Mouse (Mus musculus) embryo, embryonic 11.5 days (tissue): ENCODE measurements around the gene Sh3bp5.

ENCODE experiments used
- DNase-seq: peaks from one replicate; pipeline ENCODE4 v3.0.0-alpha.2; 2012; ENCODE audit warnings: low read depth, low spot score

Gene Sh3bp5

DNA sequence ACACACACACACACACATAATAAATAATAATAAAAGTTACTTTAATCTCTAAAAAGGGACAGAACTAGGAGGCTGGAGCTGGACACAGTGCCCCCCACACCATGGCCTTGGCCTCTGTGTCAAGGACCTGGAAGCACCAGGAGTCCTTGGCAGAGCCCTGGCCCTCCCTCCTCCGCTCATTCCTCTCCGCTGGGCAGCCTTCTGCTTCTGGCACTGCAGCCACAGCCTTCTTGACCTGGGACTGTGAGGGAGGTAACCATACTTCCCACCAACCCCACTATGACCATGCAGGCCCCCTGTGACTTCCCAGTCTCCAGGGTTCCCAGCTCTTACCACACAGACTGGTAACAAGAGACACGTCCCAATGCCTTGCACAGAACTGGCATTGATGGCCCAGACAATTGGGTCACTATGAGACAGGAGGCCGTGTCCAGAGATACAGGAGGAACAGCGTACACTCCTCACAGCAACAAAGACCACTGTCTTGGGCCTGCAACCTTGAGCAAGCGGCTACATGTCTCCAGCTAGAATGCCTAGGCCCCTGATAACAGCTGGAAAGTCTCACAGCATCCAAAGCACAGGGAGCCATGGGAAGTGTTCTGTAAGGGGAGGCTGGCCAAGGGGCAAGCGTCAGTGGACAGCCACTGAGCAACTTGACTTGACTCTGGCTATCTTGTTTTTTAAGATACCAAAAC lies 41.8 kb downstream of the Sh3bp5 start:
- no peak for DNase-seq

GRCm38 (mm10) chr14:31393546-31393890 lies 42.4 kb downstream of the Sh3bp5 start:
- no peak for DNase-seq

DNA sequence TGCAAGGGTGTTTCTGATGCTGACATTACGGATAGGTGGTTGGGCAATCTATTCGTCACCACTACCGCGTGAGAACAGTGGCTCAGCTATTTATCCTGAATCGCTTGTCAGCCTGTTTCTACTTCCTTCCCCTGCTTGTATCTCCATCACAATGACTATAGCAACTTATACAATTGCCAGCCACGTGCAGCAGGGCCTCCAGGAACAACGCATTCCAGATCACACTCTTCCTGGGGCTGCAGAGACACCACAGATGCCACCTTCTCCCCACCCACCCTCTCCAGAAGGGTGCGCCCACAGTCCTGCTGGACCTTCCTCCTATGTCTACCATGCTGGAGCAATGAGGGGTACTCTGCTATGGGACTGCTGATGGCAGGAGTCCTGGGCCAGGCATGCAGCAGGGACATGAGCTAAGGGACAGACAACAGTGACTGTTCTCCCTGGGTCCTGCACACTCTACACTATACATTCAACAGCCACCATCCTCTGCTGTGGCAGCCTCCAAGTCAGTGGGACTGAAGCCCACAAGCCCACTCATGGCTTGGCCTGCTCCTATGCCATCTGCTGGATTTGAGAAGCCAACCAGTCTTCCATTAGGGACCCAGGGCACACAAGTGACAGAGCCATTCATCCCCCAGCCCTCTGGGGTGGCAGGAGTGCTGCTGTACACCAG lies 42.9 kb downstream of the Sh3bp5 start:
- DNase-seq = no peak

- no peak for DNase-seq
Observed at GRCm38 (mm10) chr14:31392300-31392699, 43.6 kb downstream of the Sh3bp5 start.

DNA sequence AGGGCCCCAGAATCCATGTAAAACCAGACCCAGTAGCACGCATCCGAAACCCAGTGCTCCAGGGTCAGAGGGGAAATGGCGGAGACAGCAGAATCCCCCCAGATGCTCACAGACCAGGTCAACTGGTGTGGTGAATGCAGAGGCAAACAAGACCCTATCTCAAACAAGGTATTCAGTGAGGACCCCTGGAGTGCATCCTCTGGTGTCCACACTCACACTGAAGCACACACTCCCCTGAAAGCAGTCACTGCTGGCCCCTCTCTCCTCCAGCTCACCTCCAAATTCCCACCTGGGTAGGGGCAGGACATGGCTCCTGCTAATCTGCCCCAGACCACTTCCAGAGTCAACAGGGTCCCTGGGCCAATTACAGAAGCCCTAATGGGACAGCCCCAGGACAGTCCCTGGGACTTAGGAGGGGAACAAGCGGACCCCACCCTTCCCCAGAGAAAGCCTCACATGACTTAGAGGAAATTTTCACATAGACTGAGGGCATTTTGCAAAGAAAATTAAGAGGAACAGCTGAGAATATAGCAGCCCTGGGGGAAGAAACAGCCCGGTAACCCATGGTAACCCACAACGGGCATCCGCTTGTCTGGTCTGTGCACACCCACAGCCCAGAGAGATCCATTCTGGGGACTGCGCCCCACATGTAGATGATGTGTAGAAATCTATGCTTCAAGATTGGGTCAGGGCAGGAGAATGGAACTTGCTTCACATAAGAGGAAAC lies 46.3 kb downstream of the Sh3bp5 start:
- DNase-seq = no peak

DNA sequence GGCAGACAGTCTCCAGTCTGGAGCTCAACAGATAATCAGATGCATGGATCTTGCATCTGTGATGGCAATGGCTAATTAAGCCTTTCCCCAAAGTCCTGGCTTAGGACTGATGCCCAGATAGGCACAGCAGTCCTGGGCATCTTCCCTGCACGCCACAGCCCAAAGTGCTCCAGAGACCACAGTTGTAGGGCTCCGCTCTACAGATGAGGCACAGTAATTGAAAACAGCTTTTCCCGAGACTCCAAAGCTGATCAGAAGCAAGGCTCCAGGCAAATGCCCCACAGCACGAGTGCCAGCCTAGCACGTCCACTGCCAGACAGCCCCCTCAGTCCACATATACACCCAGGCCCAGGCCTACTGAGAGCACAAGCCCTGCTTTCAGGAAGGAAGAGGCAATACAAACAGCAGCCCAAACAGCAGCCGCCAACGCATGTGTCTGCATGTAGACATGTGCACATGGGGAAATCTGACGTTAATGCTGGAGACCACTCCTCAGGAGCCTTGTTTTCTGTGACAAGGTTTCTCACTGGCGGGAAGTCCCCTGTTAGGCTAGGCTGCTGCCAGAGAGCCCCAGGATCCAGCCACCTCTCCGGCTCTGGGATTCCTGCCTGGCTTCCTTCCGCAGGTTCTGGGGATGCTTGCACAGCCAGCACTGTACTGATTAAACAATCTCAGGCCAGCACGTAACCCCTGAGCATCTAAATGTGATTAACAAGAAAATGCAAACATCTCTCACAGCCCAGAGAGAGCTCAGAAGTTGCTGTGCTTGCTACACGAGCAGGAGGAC lies 47.6 kb downstream of the Sh3bp5 start:
- no peak for DNase-seq

DNA sequence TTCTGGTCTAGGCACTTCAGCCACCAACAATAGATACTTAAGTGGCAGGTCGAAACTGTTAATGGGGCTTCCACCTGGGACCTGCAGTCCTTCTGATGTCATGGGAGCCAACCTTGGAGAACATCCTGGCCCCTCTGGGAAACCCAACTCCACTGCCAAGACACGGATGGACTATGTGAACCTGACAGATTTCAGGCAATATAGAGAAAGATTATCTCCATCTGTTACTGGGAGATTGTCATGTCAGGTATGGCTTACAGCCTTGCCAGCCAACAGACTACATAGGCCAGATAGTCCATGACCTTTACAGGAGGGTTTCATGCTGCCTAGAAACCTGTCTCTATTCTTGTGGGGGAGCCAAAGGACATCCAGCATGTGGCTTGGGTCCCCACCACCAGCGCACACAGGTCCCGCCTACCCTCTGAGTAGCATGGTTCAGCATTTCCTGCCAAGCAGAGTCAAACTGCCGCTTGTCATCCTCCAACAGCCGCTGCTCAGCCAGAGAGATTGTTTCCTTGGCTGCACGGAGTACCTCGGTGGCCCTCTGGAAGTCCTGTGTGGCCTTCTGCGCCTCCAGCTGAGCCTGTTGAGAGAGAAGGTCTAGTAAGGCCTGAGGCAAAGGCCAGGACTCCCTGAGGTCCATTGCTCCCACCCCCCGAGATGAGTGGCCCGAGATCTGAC lies 48.4 kb downstream of the Sh3bp5 start:
- no peak for DNase-seq

- peak; percentile 54 for DNase-seq
Observed at GRCm38 (mm10) chr14:31385977-31386697, 49.7 kb downstream of the Sh3bp5 start.

DNA sequence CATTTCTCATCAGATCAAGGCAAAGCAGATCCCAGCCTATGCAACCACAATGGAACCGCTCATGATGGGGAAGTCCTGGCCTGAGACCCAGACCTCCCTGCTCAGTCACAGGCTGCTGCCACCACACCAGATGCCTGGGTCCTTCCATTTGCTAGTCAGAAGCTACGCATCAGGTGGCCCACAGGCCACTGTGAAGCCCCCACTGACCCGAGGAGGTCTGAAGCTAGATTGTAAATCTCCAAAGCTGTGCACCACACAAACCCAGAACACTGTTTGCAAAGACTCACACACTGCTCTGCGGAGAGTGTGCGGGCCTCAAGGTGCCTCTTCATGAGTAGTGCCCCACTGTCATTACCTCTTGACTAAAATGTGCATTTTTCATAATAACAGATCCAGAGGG lies 50.5 kb downstream of the Sh3bp5 start:
- DNase-seq = no peak

GRCm38 (mm10) chr14:31384366-31385323 lies 51.2 kb downstream of the Sh3bp5 start:
- no peak for DNase-seq

- DNase-seq = no peak
Observed at GRCm38 (mm10) chr14:31383470-31384050, 52.3 kb downstream of the Sh3bp5 start.

GRCm38 (mm10) chr14:31382276-31382675 lies 53.6 kb downstream of the Sh3bp5 start:
- no peak for DNase-seq

DNA sequence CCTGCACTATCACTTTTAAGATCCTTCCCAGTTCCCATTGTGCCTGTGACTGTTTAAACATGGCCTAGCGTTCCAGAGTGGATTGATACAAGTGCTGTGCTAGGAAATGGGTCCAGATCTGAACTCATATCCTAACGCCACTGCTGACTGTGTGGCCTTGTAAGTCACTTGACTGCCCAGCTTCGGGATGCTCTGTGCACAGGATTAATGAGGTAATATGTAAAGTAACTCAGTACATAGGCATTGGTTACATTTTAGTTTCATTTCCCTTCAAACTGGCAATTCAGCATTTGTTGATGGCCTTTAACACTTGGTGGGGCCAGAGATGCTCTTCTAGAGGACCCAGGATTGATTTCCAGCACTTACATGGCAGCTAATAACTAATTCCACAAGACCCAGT lies 59.5 kb downstream of the Sh3bp5 start:
- no peak for DNase-seq

DNA sequence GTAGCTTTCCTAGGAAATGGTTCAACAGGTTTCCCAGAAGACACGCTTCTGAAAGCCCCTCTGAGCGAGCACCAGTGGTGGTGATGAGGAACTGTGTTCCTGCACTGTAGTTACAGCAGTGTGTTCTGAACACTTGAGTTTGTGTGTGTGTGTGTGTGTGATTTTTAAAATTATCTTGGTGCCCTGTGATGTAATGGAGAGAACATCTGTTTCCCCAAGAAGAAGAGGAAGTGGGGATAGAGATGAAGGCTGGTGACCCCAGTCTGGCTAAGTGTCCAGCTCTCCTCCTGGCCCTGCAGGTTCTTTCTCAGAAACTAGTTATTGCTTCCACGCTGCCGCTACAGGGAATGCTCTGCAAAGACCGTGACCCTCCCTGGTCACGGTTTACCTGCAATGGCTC lies 61.5 kb downstream of the Sh3bp5 start:
- no peak for DNase-seq

DNA sequence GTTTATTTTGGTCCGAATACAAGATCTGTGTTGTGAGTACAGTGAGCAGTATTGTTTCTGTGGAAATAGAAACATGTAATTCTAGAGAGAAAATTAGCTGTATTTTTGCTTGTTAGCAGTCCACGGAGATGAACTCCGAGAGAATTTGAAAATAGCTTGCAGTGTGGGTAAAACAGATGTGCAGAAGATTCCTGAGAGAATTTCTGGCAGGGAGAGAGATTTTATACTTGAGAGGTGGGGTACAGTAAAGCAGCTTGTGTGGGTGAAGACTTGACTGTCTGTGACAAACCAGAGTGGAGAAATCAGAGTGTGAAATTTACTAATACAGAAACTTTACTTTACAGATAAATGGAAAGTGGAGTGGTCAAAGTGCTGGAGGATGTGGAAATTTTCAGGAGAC lies 66.5 kb downstream of the Sh3bp5 start:
- DNase-seq = no peak

GRCm38 (mm10) chr14:31367951-31368350 lies 67.9 kb downstream of the Sh3bp5 start:
- no peak for DNase-seq

GRCm38 (mm10) chr14:31365350-31365749 lies 70.5 kb downstream of the Sh3bp5 start:
- DNase-seq = peak; percentile 37

- no peak for DNase-seq
Observed at GRCm38 (mm10) chr14:31364589-31364988, 71.3 kb downstream of the Sh3bp5 start.

DNA sequence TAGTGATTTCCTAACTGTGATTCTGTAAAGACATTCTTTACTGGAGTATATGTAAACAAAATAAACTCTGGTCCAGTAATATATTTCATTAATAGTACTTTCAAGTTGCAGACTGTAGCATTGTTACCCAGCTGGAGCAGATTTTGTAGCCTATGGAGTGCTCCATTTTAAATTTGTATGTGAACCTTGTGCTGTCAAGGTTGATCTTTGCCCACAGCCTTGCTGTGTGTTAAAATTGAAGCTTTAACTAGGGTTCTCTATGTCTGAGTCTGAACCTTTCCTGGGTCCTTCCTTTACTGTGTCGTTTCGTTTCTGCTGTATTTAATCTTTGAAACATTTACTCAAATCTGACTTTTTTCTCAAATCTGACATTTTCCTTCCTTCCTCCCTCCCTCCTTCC lies 73.6 kb downstream of the Sh3bp5 start:
- DNase-seq = no peak
